Mouse (Mus musculus) limb, embryonic 14.5 days (tissue): ENCODE data around the gene Phactr2. TPM values are rescaled to one million over a fixed set of nuclear protein-coding genes. Genes with fewer than 3 reads are reported as not detected.

Experiments
- ATAC-seq: fragments of 200-750 bp; cut with Nextera tagmentation; 2 replicates; pipeline ENCODE4 v1.8.0; 2017; ENCODE audit warnings: low read depth, moderate number of reproducible peaks, moderate TSS enrichment; ENCODE audit not compliant: low FRiP score
- DNase-seq: peaks from one replicate; pipeline ENCODE4 v3.0.0-alpha.2; 2015; ENCODE audit warnings: low spot score
- H3K27ac ChIP-seq: fragments of 300-500 bp; sonication (generic); replicated peaks from 2 replicates; pipeline ENCODE4 v1.5.1; 2014; ENCODE audit warnings: low read depth, mild to moderate bottlenecking, low read length, moderate library complexity, mixed read lengths
- H3K27me3 ChIP-seq: fragments of 300-500 bp; sonication (generic); 2 replicates; pipeline ENCODE4 v1.6.1; 2014; ENCODE audit warnings: low read length, mixed read lengths; ENCODE audit not compliant: control insufficient read depth, insufficient read depth
- H3K36me3 ChIP-seq: fragments of 300-500 bp; sonication (generic); 2 replicates; pipeline ENCODE4 v1.6.1; 2014; ENCODE audit warnings: mild to moderate bottlenecking, low read length, moderate library complexity, mixed read lengths; ENCODE audit not compliant: control insufficient read depth, insufficient read depth
- H3K4me1 ChIP-seq: fragments of 300-500 bp; sonication (generic); 2 replicates; pipeline ENCODE4 v1.6.1; 2014; ENCODE audit warnings: antibody characterized with exemption, low read length, mixed read lengths; ENCODE audit not compliant: control insufficient read depth, insufficient read depth
- H3K4me2 ChIP-seq: fragments of 300-500 bp; sonication (generic); replicated peaks from 2 replicates; pipeline ENCODE4 v1.6.1; 2014; ENCODE audit warnings: low read depth, mild to moderate bottlenecking, low read length, moderate library complexity; ENCODE audit not compliant: severe bottlenecking
- H3K4me3 ChIP-seq: fragments of 300-500 bp; sonication (generic); replicated peaks from 2 replicates; pipeline ENCODE4 v1.5.1; 2014; ENCODE audit warnings: low read length
- H3K9ac ChIP-seq: fragments of 300-500 bp; sonication (generic); 2 replicates; pipeline ENCODE4 v1.6.1; 2014; ENCODE audit warnings: mild to moderate bottlenecking, low read depth, low read length, moderate library complexity; ENCODE audit not compliant: severe bottlenecking
- H3K9me3 ChIP-seq: fragments of 300-500 bp; sonication (generic); 2 replicates; pipeline ENCODE4 v1.6.1; 2016; ENCODE audit warnings: low read length; ENCODE audit not compliant: control insufficient read depth
- POLR2A ChIP-seq: fragments of 200-500 bp; IDR thresholded peaks from 2 replicates; pipeline ENCODE4 v1.8.0; 2012; ENCODE audit warnings: inconsistent platforms, mild to moderate bottlenecking, moderate library complexity, borderline replicate concordance; ENCODE audit not compliant: insufficient read depth, insufficient read length; ENCODE audit errors: extremely low read depth
- WGBS: fragments of 180-500 bp; shearing (Covaris S2); extraction: QIAGEN DNeasy Blood & Tissue Kit; methylation state at CpG from one replicate; pipeline ENCODE4 v1.1.7; 2014; 5-methylcytosine and 5-hydroxymethylcytosine counted together
- polyA plus RNA-seq, 2 experiments: library from polyadenylated mRNA; depleted of rRNA in 1 of 2; stranded (reverse) in 1 of 2; unstranded in 1 of 2; fragments of >200 nt; fragmentation: Nextera tagmentation in 1 of 2; extraction: Ambion mirVana in 1 of 2; gene quantifications; 2 replicates each; pipeline versions ENCODE4 v1.2.1 to v1.2.3; 2012 to 2014

Gene Phactr2
- polyA plus RNA-seq, 2 experiments, result 20.0 to 36.5 TPM

GRCm38 (mm10) chr10:13364286-13364580, 110.0 kb downstream of the Phactr2 start:
- no peak for TF ChIP-seq POLR2A
- peak; percentile 66 for DNase-seq
- Histone ChIP-seq H3K4me3 (no peak overlapping the region), H3K27ac (peak overlapping the region; percentile 67), H3K9ac (no peak overlapping the region), H3K4me1 (0 out of 2 replicates have a peak, but pooled peaks cover 2% of the 10 kb centered on the region), H3K27me3 (no peaks in the 10 kb centered on the region), H3K4me2 (no peak overlapping the region), H3K36me3 (no peaks in the 10 kb centered on the region), H3K9me3 (no peaks in the 10 kb centered on the region)
- WGBS, result 52% methylated on average over 2 of the region's 2 CpGs
- ATAC-seq, result no peak

GRCm38 (mm10) chr10:13363499-13364285, 110.5 kb downstream of the Phactr2 start:
- DNase-seq (peak; percentile 77), ATAC-seq (peak; percentile 58; the same call in 1 of the 2 replicates)
- Histone ChIP-seq H3K9ac (no peak overlapping the region), H3K4me3 (no peak overlapping the region), H3K27me3 (no peaks in the 10 kb centered on the region), H3K9me3 (no peaks in the 10 kb centered on the region), H3K4me1 (0 out of 2 replicates have a peak, but pooled peaks cover 2% of the 10 kb centered on the region), H3K36me3 (no peaks in the 10 kb centered on the region), H3K4me2 (no peak overlapping the region), H3K27ac (peak overlapping the region; percentile 67)
- no peak for TF ChIP-seq POLR2A
- WGBS, result 66% methylated on average over 11 of the region's 11 CpGs

- Histone ChIP-seq H3K36me3 (no peaks in the 10 kb centered on the region), H3K9me3 (no peaks in the 10 kb centered on the region), H3K4me2 (no peak overlapping the region), H3K9ac (no peak overlapping the region), H3K4me3 (no peak overlapping the region), H3K27ac (no peak overlapping the region), H3K27me3 (no peaks in the 10 kb centered on the region), H3K4me1 (0 out of 2 replicates have a peak, but pooled peaks cover 2% of the 10 kb centered on the region)
- ATAC-seq (no peak), DNase-seq (peak; percentile 55)
- no peak for TF ChIP-seq POLR2A
These were observed 113.3 kb downstream of the Phactr2 start for GRCm38 (mm10) chr10:13360913-13361312.

- no peak overlapping the region for H3K27ac ChIP-seq
- 85% methylated on average over 5 of the region's 5 CpGs for WGBS
- no peak for TF ChIP-seq POLR2A
These were observed 114.4 kb downstream of the Phactr2 start for GRCm38 (mm10) chr10:13359846-13360245.

GRCm38 (mm10) chr10:13358679-13359078, 115.5 kb downstream of the Phactr2 start:
- TF ChIP-seq POLR2A, result no peak
- Histone ChIP-seq H3K9me3 (no peaks in the 10 kb centered on the region), H3K36me3 (no peaks in the 10 kb centered on the region), H3K4me1 (no peaks in the 10 kb centered on the region), H3K27me3 (no peaks in the 10 kb centered on the region), H3K4me3 (no peak overlapping the region), H3K27ac (no peak overlapping the region), H3K9ac (no peak overlapping the region), H3K4me2 (no peak overlapping the region)
- DNase-seq (peak; percentile 48), ATAC-seq (no peak)
- 54% methylated on average over 3 of the region's 3 CpGs for WGBS

More at GRCm38 (mm10) chr10:13359846-13360245, 114.4 kb downstream of the Phactr2 start:
- Histone ChIP-seq H3K4me2 (no peak overlapping the region), H3K9me3 (no peaks in the 10 kb centered on the region), H3K36me3 (no peaks in the 10 kb centered on the region), H3K4me1 (0 out of 2 replicates have a peak, but pooled peaks cover 2% of the 10 kb centered on the region), H3K9ac (no peak overlapping the region), H3K27me3 (no peaks in the 10 kb centered on the region), H3K4me3 (no peak overlapping the region)
- ATAC-seq (peak; percentile 74; the same call in 1 of the 2 replicates), DNase-seq (peak; percentile 17)
